Mouse (Mus musculus) fibroblast of lung, adult 2 months (primary cell): ENCODE measurements around the gene Prdm15.

Experiments
- DNase-seq: peaks from one replicate; pipeline ENCODE4 v3.0.0-alpha.2; 2011; ENCODE audit warnings: low read depth

The Prdm15 gene

GRCm38 (mm10) chr16:97819532-97819931 lies 32.1 kb downstream of the Prdm15 start:
- DNase-seq, result no peak

- DNase-seq, result no peak
Measured at GRCm38 (mm10) chr16:97817414-97817813, 34.2 kb downstream of the Prdm15 start.

- DNase-seq, result no peak
Measured at GRCm38 (mm10) chr16:97815269-97815668, 36.4 kb downstream of the Prdm15 start.

GRCm38 (mm10) chr16:97814060-97814459 lies 37.6 kb downstream of the Prdm15 start:
- DNase-seq, result no peak

GRCm38 (mm10) chr16:97808881-97809280 lies 42.8 kb downstream of the Prdm15 start:
- DNase-seq, result no peak

GRCm38 (mm10) chr16:97805646-97806045 lies 46.0 kb downstream of the Prdm15 start:
- no peak for DNase-seq

GRCm38 (mm10) chr16:97804680-97805547 lies 46.7 kb downstream of the Prdm15 start:
- peak; percentile 16 for DNase-seq

GRCm38 (mm10) chr16:97797950-97798869 lies 53.4 kb downstream of the Prdm15 start:
- no peak for DNase-seq

- DNase-seq, result no peak
Measured at GRCm38 (mm10) chr16:97797212-97797611, 54.4 kb downstream of the Prdm15 start.

GRCm38 (mm10) chr16:97794256-97794655 lies 57.4 kb downstream of the Prdm15 start:
- DNase-seq, result no peak

GRCm38 (mm10) chr16:97783057-97783456 lies 68.6 kb downstream of the Prdm15 start:
- no peak for DNase-seq

- DNase-seq, result peak; percentile 81
Measured at GRCm38 (mm10) chr16:97778353-97779025, 73.2 kb downstream of the Prdm15 start.

- no peak for DNase-seq
Measured at GRCm38 (mm10) chr16:97766501-97766900, 85.1 kb downstream of the Prdm15 start.

- no peak for DNase-seq
Measured at GRCm38 (mm10) chr16:97764626-97765025, 87.0 kb downstream of the Prdm15 start.

- DNase-seq, result no peak
Measured at GRCm38 (mm10) chr16:97763990-97764340, 87.7 kb downstream of the Prdm15 start.

GRCm38 (mm10) chr16:97763061-97763989 lies 88.3 kb downstream of the Prdm15 start, which contains the start of gene Ripk4:
Ripk4 (minus strand) TSS chr16:97763787.
- DNase-seq, result no peak

- no peak for DNase-seq
Measured at GRCm38 (mm10) chr16:97761782-97762181, 89.9 kb downstream of the Prdm15 start.

- no peak for DNase-seq
Measured at GRCm38 (mm10) chr16:97759681-97760080, 92.0 kb downstream of the Prdm15 start.

- no peak for DNase-seq
Measured at GRCm38 (mm10) chr16:97758288-97758687, 93.4 kb downstream of the Prdm15 start.

GRCm38 (mm10) chr16:97756460-97756859 lies 95.2 kb downstream of the Prdm15 start:
- DNase-seq, result no peak

- no peak for DNase-seq
Measured at GRCm38 (mm10) chr16:97752316-97752941, 99.2 kb downstream of the Prdm15 start.
